Mouse (Mus musculus): Measurements from ENCODE around the gene Ybx3. TPM values are rescaled to one million over a fixed set of nuclear protein-coding genes. Genes with fewer than 3 reads are reported as not detected.

The Ybx3 gene
- polyA plus RNA-seq, 1 experiment: 1,098 TPM

DNA sequence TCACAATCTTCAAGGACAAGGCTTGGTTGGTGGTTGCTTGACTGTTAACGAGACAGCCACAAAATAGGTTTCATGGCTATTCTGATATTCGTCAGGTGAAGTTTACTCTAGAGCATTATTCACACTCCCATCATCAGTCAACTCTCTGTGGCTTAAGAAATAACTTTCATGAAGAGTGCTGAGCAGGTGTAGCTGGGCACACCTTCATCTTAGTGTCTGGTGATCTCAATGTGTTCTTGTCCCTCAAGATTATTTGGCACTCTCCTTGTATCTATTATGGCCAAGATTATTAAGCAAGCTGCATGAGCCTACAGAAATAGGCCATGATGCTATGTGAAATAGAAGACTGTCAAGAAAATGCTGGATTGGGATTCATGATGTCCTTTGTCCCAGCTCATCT is 13.0 kb upstream of the Ybx3 start:
- H3K27ac ChIP-seq (ENCODE audit: control insufficient read depth, insufficient read depth, low read depth, low read length): no peak overlapping the region
- TF ChIP-seq CTCF (IDR thresholded peaks at IDR 0.05; ENCODE audit: control insufficient read depth, insufficient read depth, insufficient replicate concordance, low read depth, low read length) (no peak), POLR2A (IDR thresholded peaks at IDR 0.05; ENCODE audit: control insufficient read depth, low read depth, low read length) (no peak)
- H3K4me1 ChIP-seq (ENCODE audit: control insufficient read depth, insufficient read depth, low read length): no peaks in the 10 kb centered on the region
- H3K36me3 ChIP-seq (ENCODE audit: control insufficient read depth, insufficient read depth, low read length): no peaks in the 10 kb centered on the region
- H3K27me3 ChIP-seq (ENCODE audit: control insufficient read depth, insufficient read depth, low read length): no peaks in the 10 kb centered on the region
- H3K4me3 ChIP-seq (ENCODE audit: control insufficient read depth, low read depth, low read length): no peak overlapping the region

DNA sequence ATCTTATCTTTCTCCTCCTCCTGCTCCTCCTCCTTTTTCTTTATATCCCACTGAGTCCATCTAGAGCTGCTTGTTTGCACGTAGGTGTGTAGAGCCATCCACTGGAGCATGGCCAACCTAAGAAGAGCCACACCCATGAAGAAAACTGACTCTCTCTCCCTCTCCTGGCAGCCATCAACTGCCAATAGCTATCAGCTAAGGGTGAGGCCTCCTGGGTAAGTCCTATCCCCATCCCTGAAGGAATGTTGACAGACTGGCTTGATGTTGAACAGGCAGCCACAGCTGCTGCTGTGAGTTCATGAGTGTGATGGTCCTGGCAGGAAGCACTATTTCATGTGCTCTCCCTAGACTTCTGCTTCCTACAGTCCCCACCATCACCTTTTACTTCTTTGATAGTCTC is 8.4 kb upstream of the Ybx3 start:
- no peaks in the 10 kb centered on the region for H3K4me1 ChIP-seq (ENCODE audit: control insufficient read depth, insufficient read depth, low read length)
- no peak overlapping the region for H3K27ac ChIP-seq (ENCODE audit: control insufficient read depth, insufficient read depth, low read depth, low read length)
- H3K27me3 ChIP-seq (ENCODE audit: control insufficient read depth, insufficient read depth, low read length): no peaks in the 10 kb centered on the region
- no peak for TF ChIP-seq CTCF (IDR thresholded peaks at IDR 0.05; ENCODE audit: control insufficient read depth, insufficient read depth, insufficient replicate concordance, low read depth, low read length)
- no peak for TF ChIP-seq POLR2A (IDR thresholded peaks at IDR 0.05; ENCODE audit: control insufficient read depth, low read depth, low read length)
- no peaks in the 10 kb centered on the region for H3K36me3 ChIP-seq (ENCODE audit: control insufficient read depth, insufficient read depth, low read length)
- H3K4me3 ChIP-seq (ENCODE audit: control insufficient read depth, low read depth, low read length): no peak overlapping the region

DNA sequence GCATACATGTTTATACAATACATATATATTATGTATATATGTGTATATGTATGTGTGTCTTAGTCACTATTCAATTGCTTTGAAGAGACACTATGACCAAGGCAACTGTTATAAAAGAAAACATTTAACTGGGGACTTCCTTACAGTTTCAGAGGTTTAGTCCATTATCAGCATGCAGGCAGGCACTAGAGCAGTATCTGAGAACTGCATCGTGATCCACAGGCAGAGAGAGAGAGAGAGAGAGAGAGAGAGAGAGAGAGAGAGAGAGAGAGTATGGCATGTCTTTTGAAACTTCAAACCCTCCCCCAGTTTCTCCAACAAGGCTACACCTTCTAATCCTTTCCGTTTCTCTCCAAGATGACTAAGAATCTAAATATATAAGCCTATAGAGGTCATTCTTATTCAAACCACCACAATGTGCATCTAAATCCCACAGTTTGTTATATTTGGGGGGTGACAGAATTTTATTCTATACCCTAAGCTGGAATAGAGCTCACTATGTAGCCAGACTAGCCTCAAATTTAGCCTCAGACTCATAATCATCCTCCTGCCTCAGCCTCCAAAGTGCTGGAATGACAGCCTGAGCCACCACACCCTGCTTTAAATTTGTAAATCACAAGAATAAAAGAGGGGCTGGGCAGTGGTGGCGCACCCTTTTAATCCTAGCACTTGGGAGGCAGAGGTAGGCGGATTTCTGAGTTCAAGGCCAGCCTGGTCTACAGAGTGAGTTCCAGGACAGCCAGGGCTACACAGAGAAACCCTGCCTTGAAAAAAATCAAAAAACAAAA is 5.8 kb upstream of the Ybx3 start:
- H3K27me3 ChIP-seq (ENCODE audit: control insufficient read depth, insufficient read depth, low read length): no peaks in the 10 kb centered on the region
- peaks cover 3% of the 10 kb centered on the region; the same call in 1 of the 2 replicates for H3K4me1 ChIP-seq (ENCODE audit: control insufficient read depth, insufficient read depth, low read length)
- TF ChIP-seq POLR2A (IDR thresholded peaks at IDR 0.05; ENCODE audit: control insufficient read depth, low read depth, low read length): no peak
- no peak for TF ChIP-seq CTCF (IDR thresholded peaks at IDR 0.05; ENCODE audit: control insufficient read depth, insufficient read depth, insufficient replicate concordance, low read depth, low read length)
- H3K4me3 ChIP-seq (ENCODE audit: control insufficient read depth, low read depth, low read length): no peak overlapping the region
- H3K27ac ChIP-seq (ENCODE audit: control insufficient read depth, insufficient read depth, low read depth, low read length): no peak overlapping the region
- H3K36me3 ChIP-seq (ENCODE audit: control insufficient read depth, insufficient read depth, low read length): no peaks in the 10 kb centered on the region

DNA sequence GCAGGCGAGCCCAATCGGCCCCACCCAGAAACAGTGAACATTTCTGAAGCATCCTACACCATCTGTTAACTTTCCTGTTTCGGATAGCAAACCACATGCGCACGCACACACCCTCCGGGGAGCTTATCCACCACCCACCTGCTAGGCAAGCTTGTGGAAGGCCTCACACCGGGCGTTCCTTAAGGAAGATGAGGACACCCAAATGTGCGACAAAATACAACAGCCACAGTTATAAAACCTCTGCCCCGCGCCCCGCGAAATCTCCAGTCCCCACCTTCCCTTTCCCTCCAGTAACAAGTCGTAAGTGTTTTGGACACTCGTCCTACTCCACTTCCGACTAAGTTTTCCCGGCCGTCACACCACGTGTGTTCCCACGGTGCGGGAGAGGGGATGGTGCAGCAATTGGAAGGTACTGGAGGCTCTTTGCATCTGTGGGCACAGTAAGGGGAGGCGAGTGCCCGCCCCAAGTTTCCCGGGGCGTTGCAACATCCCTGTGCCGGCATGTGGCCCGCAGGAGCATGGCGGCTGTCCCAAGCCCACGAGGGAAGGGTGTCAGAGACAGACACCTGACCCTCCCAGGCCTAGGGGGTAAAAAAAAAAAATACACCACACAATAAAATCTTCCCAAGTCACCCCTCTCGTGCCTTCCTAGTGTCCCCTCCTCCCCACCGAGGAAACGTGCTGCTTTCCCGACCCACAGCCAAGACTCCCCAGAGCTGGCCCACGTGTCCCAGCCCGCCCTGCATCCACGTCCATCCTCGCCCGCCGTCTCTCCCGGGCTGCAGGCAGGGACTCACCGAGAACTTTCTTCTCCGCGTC is 846 bp downstream of the Ybx3 start:
- H3K27me3 ChIP-seq (ENCODE audit: control insufficient read depth, insufficient read depth, low read length): no peaks in the 10 kb centered on the region
- H3K4me1 ChIP-seq (ENCODE audit: control insufficient read depth, insufficient read depth, low read length): peaks cover 7% of the 10 kb centered on the region
- H3K27ac ChIP-seq (ENCODE audit: control insufficient read depth, insufficient read depth, low read depth, low read length): peak overlapping the region; percentile 88
- peak overlapping the region; percentile 98 for H3K4me3 ChIP-seq (ENCODE audit: control insufficient read depth, low read depth, low read length)
- H3K36me3 ChIP-seq (ENCODE audit: control insufficient read depth, insufficient read depth, low read length): no peaks in the 10 kb centered on the region; the same call in none of the 2 replicates
- TF ChIP-seq CTCF (IDR thresholded peaks at IDR 0.05; ENCODE audit: control insufficient read depth, insufficient read depth, insufficient replicate concordance, low read depth, low read length) (no peak), POLR2A (IDR thresholded peaks at IDR 0.05; ENCODE audit: control insufficient read depth, low read depth, low read length) (peak; percentile 18; the same call in 1 of the 2 replicates)

DNA sequence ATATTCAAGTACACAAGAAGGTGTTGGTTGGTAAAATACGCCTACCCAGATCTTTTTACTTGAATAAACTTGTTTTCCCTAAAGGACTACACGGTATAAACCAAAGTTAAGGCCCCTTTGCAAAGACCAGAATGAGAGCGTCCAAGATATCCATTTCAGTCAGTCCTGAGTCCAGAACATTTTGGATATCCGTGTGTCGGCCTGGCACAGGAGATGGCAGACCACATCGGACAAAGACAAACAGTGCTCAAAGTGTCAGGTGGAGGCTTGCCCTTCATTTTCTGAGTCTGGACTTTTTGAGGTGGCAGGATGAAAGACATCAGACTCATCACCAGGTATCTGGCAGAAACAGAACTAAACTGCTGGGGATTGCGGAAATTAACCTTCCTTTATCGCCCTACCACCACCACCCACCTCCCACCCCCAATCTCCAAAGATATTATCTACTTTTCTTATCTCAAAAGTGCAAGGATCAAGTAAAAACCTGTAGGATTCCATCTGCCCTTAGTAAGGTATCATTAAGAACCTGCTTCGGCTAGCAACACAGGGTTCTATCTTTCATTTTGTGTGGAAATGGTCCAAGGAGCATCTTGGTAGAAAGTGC is 1.8 kb downstream of the Ybx3 start:
- no peaks in the 10 kb centered on the region; the same call in none of the 2 replicates for H3K36me3 ChIP-seq (ENCODE audit: control insufficient read depth, insufficient read depth, low read length)
- H3K4me3 ChIP-seq (ENCODE audit: control insufficient read depth, low read depth, low read length): peak overlapping the region; percentile 98
- H3K27me3 ChIP-seq (ENCODE audit: control insufficient read depth, insufficient read depth, low read length): no peaks in the 10 kb centered on the region
- peaks cover 7% of the 10 kb centered on the region for H3K4me1 ChIP-seq (ENCODE audit: control insufficient read depth, insufficient read depth, low read length)
- peak overlapping the region; percentile 7; the same call in 1 of the 2 replicates for H3K27ac ChIP-seq (ENCODE audit: control insufficient read depth, insufficient read depth, low read depth, low read length)
- TF ChIP-seq CTCF (IDR thresholded peaks at IDR 0.05; ENCODE audit: control insufficient read depth, insufficient read depth, insufficient replicate concordance, low read depth, low read length) (no peak), POLR2A (IDR thresholded peaks at IDR 0.05; ENCODE audit: control insufficient read depth, low read depth, low read length) (no peak)

DNA sequence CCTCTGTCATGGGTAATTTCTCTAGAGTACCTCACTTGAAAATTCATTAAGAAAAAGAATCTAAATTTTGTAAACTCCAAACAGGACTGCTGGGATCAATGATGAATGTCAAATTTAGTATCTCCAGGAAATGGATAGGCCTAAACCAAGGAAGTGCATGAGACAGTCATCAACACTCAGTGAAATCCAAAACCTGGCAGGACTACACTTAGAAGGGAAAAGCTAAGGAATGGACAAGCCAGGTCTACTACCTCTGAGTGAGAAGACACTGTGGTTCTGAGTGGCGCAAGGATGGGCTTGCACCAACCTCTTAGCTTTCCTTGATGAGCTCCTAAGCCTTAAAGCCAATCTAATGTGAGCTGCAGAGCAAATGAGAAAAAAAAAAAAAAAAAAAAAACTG is 2.8 kb downstream of the Ybx3 start:
- Histone ChIP-seq H3K27ac (ENCODE audit: control insufficient read depth, insufficient read depth, low read depth, low read length) (no peak overlapping the region), H3K36me3 (ENCODE audit: control insufficient read depth, insufficient read depth, low read length) (no peaks in the 10 kb centered on the region; the same call in none of the 2 replicates), H3K4me3 (ENCODE audit: control insufficient read depth, low read depth, low read length) (no peak overlapping the region; the same call in 1 of the 2 replicates), H3K27me3 (ENCODE audit: control insufficient read depth, insufficient read depth, low read length) (no peaks in the 10 kb centered on the region), H3K4me1 (ENCODE audit: control insufficient read depth, insufficient read depth, low read length) (peaks cover 7% of the 10 kb centered on the region)
- no peak for TF ChIP-seq CTCF (IDR thresholded peaks at IDR 0.05; ENCODE audit: control insufficient read depth, insufficient read depth, insufficient replicate concordance, low read depth, low read length)
- TF ChIP-seq POLR2A (IDR thresholded peaks at IDR 0.05; ENCODE audit: control insufficient read depth, low read depth, low read length): no peak
